Mouse (Mus musculus) myocyte (in vitro differentiated cells): ENCODE data around the gene Gfy. TPM values are rescaled to one million over a fixed set of nuclear protein-coding genes. Genes with fewer than 3 reads are reported as not detected.

Source experiments
- H3K27me3 ChIP-seq: one replicate; pipeline ENCODE4 v1.6.1; 2011; ENCODE audit not compliant: control insufficient read depth, insufficient read depth, insufficient read length
- H3K36me3 ChIP-seq: one replicate; pipeline ENCODE4 v1.6.1; 2011; ENCODE audit not compliant: control insufficient read depth, insufficient read depth
- H3K4me2 ChIP-seq: one replicate; pipeline ENCODE4 v1.6.1; 2011; ENCODE audit warnings: low read depth, control low read depth
- H3K4me3 ChIP-seq: one replicate; pipeline ENCODE4 v1.5.1; 2011; ENCODE audit warnings: mild to moderate bottlenecking, control low read depth, moderate library complexity
- H3K79me2 ChIP-seq: one replicate; pipeline ENCODE4 v1.6.1; 2011; ENCODE audit not compliant: control insufficient read depth, insufficient read depth
- H3ac ChIP-seq: one replicate; pipeline ENCODE4 v1.6.1; 2011; ENCODE audit not compliant: control insufficient read depth, insufficient read length
- CEBPB ChIP-seq: IDR thresholded peaks from 2 replicates; pipeline ENCODE4 v1.6.1; 2011; ENCODE audit warnings: mild to moderate bottlenecking, moderate library complexity; ENCODE audit not compliant: poor library complexity, insufficient read depth, severe bottlenecking
- E2F4 ChIP-seq: IDR thresholded peaks from one replicate; pipeline ENCODE4 v1.6.1; 2011; ENCODE audit warnings: mild to moderate bottlenecking, control low read depth, moderate library complexity; ENCODE audit not compliant: insufficient read depth
- MAX ChIP-seq: IDR thresholded peaks from one replicate; pipeline ENCODE4 v1.6.1; 2011; ENCODE audit warnings: low read depth, mild to moderate bottlenecking, control low read depth
- MYOD1 ChIP-seq, 3 experiments: IDR thresholded peaks; one replicate each; pipeline ENCODE4 v1.6.1; 2011; ENCODE audit warnings: control low read depth in 2 of 3, low read depth in 2 of 3, mild to moderate bottlenecking in 2 of 3, moderate library complexity in 1 of 3; ENCODE audit not compliant: insufficient read length in 2 of 3, control insufficient read depth in 1 of 3
- MYOG ChIP-seq, 3 experiments: IDR thresholded peaks; one replicate each; pipeline ENCODE4 v1.6.1; 2011; ENCODE audit warnings: control low read depth in 2 of 3, low read depth in 2 of 3, mild to moderate bottlenecking in 2 of 3; ENCODE audit not compliant: insufficient read length in 2 of 3, control insufficient read depth in 1 of 3, insufficient read depth in 1 of 3
- POLR2A ChIP-seq: IDR thresholded peaks from one replicate; pipeline ENCODE4 v1.6.1; 2011; ENCODE audit warnings: low read depth, mild to moderate bottlenecking, control low read depth, moderate library complexity; ENCODE audit not compliant: insufficient read length
- POLR2AphosphoS2 ChIP-seq: IDR thresholded peaks from one replicate; pipeline ENCODE4 v1.6.1; 2011; ENCODE audit warnings: low read depth, control low read depth; ENCODE audit not compliant: insufficient read length
- REST ChIP-seq: IDR thresholded peaks from one replicate; pipeline ENCODE4 v1.6.1; 2011; ENCODE audit warnings: mild to moderate bottlenecking, control low read depth, moderate library complexity; ENCODE audit not compliant: insufficient read depth, insufficient read length
- SRF ChIP-seq: IDR thresholded peaks from one replicate; pipeline ENCODE4 v1.6.1; 2011; ENCODE audit warnings: low read depth; ENCODE audit not compliant: control insufficient read depth, insufficient read length
- TCF12 ChIP-seq: IDR thresholded peaks from one replicate; pipeline ENCODE4 v1.6.1; 2011; ENCODE audit warnings: mild to moderate bottlenecking, control low read depth; ENCODE audit not compliant: poor library complexity, insufficient read depth, severe bottlenecking
- TCF3 ChIP-seq: IDR thresholded peaks from one replicate; pipeline ENCODE4 v1.6.1; 2011; ENCODE audit warnings: low read depth, control low read depth; ENCODE audit not compliant: insufficient read length
- USF1 ChIP-seq: IDR thresholded peaks from one replicate; pipeline ENCODE4 v1.6.1; 2011; ENCODE audit warnings: low read depth, mild to moderate bottlenecking, control low read depth, moderate library complexity
- polyA plus RNA-seq: library from polyadenylated mRNA; unstranded; fragments of >200 nt; fragmentation: generic; extraction: Trizol; gene quantifications from one replicate; pipeline ENCODE4 v1.2.1, GENCODE M21; 2012; ENCODE audit warnings: missing spikeins

The Gfy gene
- polyA plus RNA-seq, 1 experiment = 0.04 TPM

- Histone ChIP-seq H3K4me3 (no peak overlapping the region), H3K79me2 (no peaks in the 10 kb centered on the region), H3ac (no peak overlapping the region), H3K4me2 (peak overlapping the region; percentile 70), H3K27me3 (peaks cover 33% of the 10 kb centered on the region), H3K36me3 (no peaks in the 10 kb centered on the region)
- TF ChIP-seq TCF12 (no peak), MYOD1 (IDR thresholded peaks at IDR 0.05; ENCODE audit: control insufficient read depth in 1 of 3, insufficient read length in 2 of 3, low read depth in 2 of 3) (peak in 2 of 3 experiments; percentile 46 to 75), POLR2A (no peak), E2F4 (no peak), TCF3 (no peak), REST (no peak), SRF (no peak), POLR2AphosphoS2 (no peak), MYOG (IDR thresholded peaks at IDR 0.05; ENCODE audit: control insufficient read depth in 1 of 3, insufficient read depth in 1 of 3, insufficient read length in 2 of 3, low read depth in 2 of 3) (peak in 2 of 3 experiments; percentile 62 to 68), MAX (no peak), USF1 (no peak), CEBPB (no peak)
Measured at GRCm38 (mm10) chr7:45161612-45162473, 17.5 kb downstream of the Gfy start.

GRCm38 (mm10) chr7:45160866-45161265 lies 18.5 kb downstream of the Gfy start:
- Histone ChIP-seq H3K79me2 (no peaks in the 10 kb centered on the region), H3K27me3 (peaks cover 25% of the 10 kb centered on the region), H3ac (no peak overlapping the region), H3K36me3 (no peaks in the 10 kb centered on the region), H3K4me3 (no peak overlapping the region), H3K4me2 (no peak overlapping the region)
- TF ChIP-seq TCF3 (no peak), USF1 (no peak), SRF (no peak), POLR2AphosphoS2 (no peak), MYOD1 (IDR thresholded peaks at IDR 0.05; ENCODE audit: control insufficient read depth in 1 of 3, insufficient read length in 2 of 3, low read depth in 2 of 3) (no peak), POLR2A (no peak), CEBPB (no peak), MAX (no peak), E2F4 (no peak), TCF12 (no peak), MYOG (IDR thresholded peaks at IDR 0.05; ENCODE audit: control insufficient read depth in 1 of 3, insufficient read depth in 1 of 3, insufficient read length in 2 of 3, low read depth in 2 of 3) (no peak), REST (no peak)

- no peaks in the 10 kb centered on the region for H3K36me3 ChIP-seq
- H3ac ChIP-seq = no peak overlapping the region
- H3K79me2 ChIP-seq = no peaks in the 10 kb centered on the region
- H3K4me3 ChIP-seq = no peak overlapping the region
- TF ChIP-seq MYOG (IDR thresholded peaks at IDR 0.05; ENCODE audit: control insufficient read depth in 1 of 3, insufficient read depth in 1 of 3, insufficient read length in 2 of 3, low read depth in 2 of 3) (no peak), TCF12 (no peak), CEBPB (no peak), MAX (no peak), SRF (no peak), TCF3 (no peak), E2F4 (no peak), USF1 (no peak), REST (no peak), POLR2A (no peak), POLR2AphosphoS2 (no peak), MYOD1 (IDR thresholded peaks at IDR 0.05; ENCODE audit: control insufficient read depth in 1 of 3, insufficient read length in 2 of 3, low read depth in 2 of 3) (no peak)
- H3K4me2 ChIP-seq = no peak overlapping the region
- H3K27me3 ChIP-seq = peaks cover 20% of the 10 kb centered on the region
Measured at GRCm38 (mm10) chr7:45160316-45160800, 19.0 kb downstream of the Gfy start.

GRCm38 (mm10) chr7:45158991-45159390 lies 20.4 kb downstream of the Gfy start:
- H3K4me3 ChIP-seq = no peak overlapping the region
- no peaks in the 10 kb centered on the region for H3K79me2 ChIP-seq
- H3ac ChIP-seq = no peak overlapping the region
- H3K36me3 ChIP-seq = no peaks in the 10 kb centered on the region
- H3K4me2 ChIP-seq = no peak overlapping the region
- peaks cover 6% of the 10 kb centered on the region for H3K27me3 ChIP-seq
- TF ChIP-seq POLR2AphosphoS2 (no peak), CEBPB (no peak), SRF (no peak), TCF3 (no peak), MYOG (IDR thresholded peaks at IDR 0.05; ENCODE audit: control insufficient read depth in 1 of 3, insufficient read depth in 1 of 3, insufficient read length in 2 of 3, low read depth in 2 of 3) (no peak), E2F4 (no peak), POLR2A (no peak), TCF12 (no peak), MYOD1 (IDR thresholded peaks at IDR 0.05; ENCODE audit: control insufficient read depth in 1 of 3, insufficient read length in 2 of 3, low read depth in 2 of 3) (no peak), USF1 (no peak), REST (no peak), MAX (no peak)
